Mouse (Mus musculus) kidney, embryonic 16.5 days (tissue): ENCODE data around the gene Gm1113. TPM values are rescaled to one million over a fixed set of nuclear protein-coding genes. Genes with fewer than 3 reads are reported as not detected.

ENCODE experiments used
- ATAC-seq: fragments of 200-750 bp; cut with Nextera tagmentation; 2 replicates; pipeline ENCODE4 v1.8.0; 2017; ENCODE audit warnings: moderate TSS enrichment; ENCODE audit not compliant: low FRiP score, low TSS enrichment
- H3K27ac ChIP-seq: fragments of 300-500 bp; sonication (generic); 2 replicates; pipeline ENCODE4 v1.5.1; 2014; ENCODE audit warnings: low read length
- H3K27me3 ChIP-seq: fragments of 300-500 bp; sonication (generic); 2 replicates; pipeline ENCODE4 v1.6.1; 2014; ENCODE audit warnings: low read length, control low read depth, mixed read lengths; ENCODE audit not compliant: insufficient read depth
- H3K36me3 ChIP-seq: fragments of 300-500 bp; sonication (generic); 2 replicates; pipeline ENCODE4 v1.6.1; 2014; ENCODE audit warnings: low read length, control low read depth, mixed read lengths; ENCODE audit not compliant: insufficient read depth
- H3K4me1 ChIP-seq: fragments of 300-500 bp; sonication (generic); 2 replicates; pipeline ENCODE4 v1.6.1; 2014; ENCODE audit warnings: low read length, control low read depth, mixed read lengths; ENCODE audit not compliant: insufficient read depth
- H3K4me2 ChIP-seq: fragments of 300-500 bp; sonication (generic); replicated peaks from 2 replicates; pipeline ENCODE4 v1.6.1; 2014; ENCODE audit warnings: low read depth, low read length
- H3K4me3 ChIP-seq: fragments of 300-500 bp; sonication (generic); 2 replicates; pipeline ENCODE4 v1.5.1; 2014; ENCODE audit warnings: mild to moderate bottlenecking, low read length
- H3K9ac ChIP-seq: fragments of 300-500 bp; sonication (generic); replicated peaks from 2 replicates; pipeline ENCODE4 v1.6.1; 2014; ENCODE audit warnings: low read length
- H3K9me3 ChIP-seq: fragments of 300-500 bp; sonication (generic); 2 replicates; pipeline ENCODE4 v1.6.1; 2016; ENCODE audit warnings: low read length, control low read depth
- WGBS: fragments of 180-500 bp; shearing (Covaris S2); extraction: QIAGEN DNeasy Blood & Tissue Kit; methylation state at CpG from one replicate; pipeline ENCODE4 v1.1.7; 2014; 5-methylcytosine and 5-hydroxymethylcytosine counted together
- polyA plus RNA-seq: library from polyadenylated mRNA; unstranded; fragments of >200 nt; fragmentation: Nextera tagmentation; extraction: Ambion mirVana; gene quantifications from 2 replicates; pipeline ENCODE4 v1.2.1, GENCODE M21; 2015

Gene Gm1113
- polyA plus RNA-seq, 1 experiment from 2014 or later = not detected

- Histone ChIP-seq H3K4me2 (no peak overlapping the region), H3K27ac (no peak overlapping the region), H3K9ac (no peak overlapping the region), H3K27me3 (no peaks in the 10 kb centered on the region), H3K9me3 (no peaks in the 10 kb centered on the region), H3K36me3 (no peaks in the 10 kb centered on the region), H3K4me1 (no peaks in the 10 kb centered on the region), H3K4me3 (no peak overlapping the region)
- ATAC-seq = no peak
- WGBS = 75% methylated on average over 12 of the region's 12 CpGs
Observed at GRCm38 (mm10) chr9:35545704-35546103, 27.6 kb upstream of the Gm1113 start.

DNA sequence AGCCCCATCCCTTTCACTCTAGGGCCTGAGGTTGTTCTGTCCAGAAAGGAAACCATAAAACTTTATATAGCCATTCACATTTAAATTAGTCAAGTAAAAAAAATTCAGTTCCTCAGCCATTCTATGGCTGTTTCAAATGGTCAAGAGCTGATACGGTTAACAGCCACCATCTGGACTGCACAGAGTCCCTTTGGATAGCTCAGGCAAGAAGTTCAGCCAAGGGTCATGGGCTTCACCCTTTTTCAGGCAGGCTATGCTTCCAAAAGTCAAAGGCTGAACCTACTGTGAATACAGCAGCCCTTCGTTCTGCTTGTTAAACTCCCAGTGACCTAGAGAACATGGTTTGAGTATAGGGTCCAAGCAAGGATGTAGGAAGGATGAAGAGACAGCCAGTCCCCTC, 26.6 kb upstream of the Gm1113 start:
- Histone ChIP-seq H3K9me3 (no peaks in the 10 kb centered on the region), H3K27me3 (no peaks in the 10 kb centered on the region)
- no peak for ATAC-seq

DNA sequence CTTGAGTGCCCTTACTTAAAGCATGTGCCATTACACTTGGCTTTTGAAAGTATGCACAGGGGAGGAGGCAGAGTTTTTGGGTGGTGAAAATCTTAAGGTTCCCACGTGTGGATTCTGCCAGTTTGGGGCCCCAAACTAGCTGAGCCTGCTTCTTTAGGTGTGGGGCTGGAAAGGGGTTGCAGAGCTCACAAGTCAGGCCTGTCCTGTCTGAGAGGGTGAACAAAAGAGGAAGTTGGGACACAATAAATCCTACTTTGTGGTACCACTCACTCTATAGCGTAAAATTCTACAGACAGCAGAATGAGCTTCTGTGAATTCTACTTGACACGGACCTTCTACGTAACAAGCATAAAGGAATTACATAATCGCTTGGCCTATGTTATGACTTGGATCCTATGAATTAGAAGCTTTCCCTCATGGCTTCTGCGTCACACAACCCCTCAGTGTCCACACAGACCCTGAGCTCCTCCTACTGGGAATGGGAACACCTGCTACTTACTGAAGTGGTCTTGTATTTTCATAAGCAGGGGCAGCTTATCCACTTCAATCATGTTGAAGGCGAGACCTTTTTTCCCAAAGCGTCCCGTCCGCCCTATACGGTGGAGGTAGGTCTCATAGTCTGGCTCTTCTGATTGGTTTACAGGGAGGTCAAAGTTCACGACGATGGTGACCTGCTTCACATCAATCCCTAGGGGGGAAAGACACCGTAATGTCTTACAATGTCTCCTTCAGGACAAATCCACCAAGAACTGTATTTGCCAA, 25.2 kb upstream of the Gm1113 start:
- Histone ChIP-seq H3K9me3 (no peaks in the 10 kb centered on the region), H3K36me3 (no peaks in the 10 kb centered on the region), H3K4me2 (no peak overlapping the region), H3K4me1 (peaks cover 12% of the 10 kb centered on the region; the same call in 1 of the 2 replicates), H3K27ac (no peak overlapping the region), H3K4me3 (no peak overlapping the region), H3K27me3 (no peaks in the 10 kb centered on the region), H3K9ac (no peak overlapping the region)
- ATAC-seq = no peak
- WGBS = 83% methylated on average over 14 of the region's 14 CpGs

More for the DNA sequence above, 26.6 kb upstream of the Gm1113 start:
- H3K9ac ChIP-seq = no peak overlapping the region
- H3K4me2 ChIP-seq = no peak overlapping the region
- no peaks in the 10 kb centered on the region for H3K4me1 ChIP-seq
- no peak overlapping the region for H3K4me3 ChIP-seq
- 40% methylated on average over 2 of the region's 2 CpGs for WGBS
- no peaks in the 10 kb centered on the region for H3K36me3 ChIP-seq
- H3K27ac ChIP-seq = no peak overlapping the region

- peaks cover 24% of the 10 kb centered on the region for H3K4me1 ChIP-seq
- no peak overlapping the region for H3K4me3 ChIP-seq
- H3K36me3 ChIP-seq = no peaks in the 10 kb centered on the region
- ATAC-seq = no peak
- no peak overlapping the region for H3K4me2 ChIP-seq
- H3K9ac ChIP-seq = no peak overlapping the region
- H3K27me3 ChIP-seq = no peaks in the 10 kb centered on the region
- H3K27ac ChIP-seq = no peak overlapping the region
- no peaks in the 10 kb centered on the region for H3K9me3 ChIP-seq
- WGBS = 68% methylated on average over 6 of the region's 6 CpGs
Observed at GRCm38 (mm10) chr9:35541941-35542340, 23.9 kb upstream of the Gm1113 start.

DNA sequence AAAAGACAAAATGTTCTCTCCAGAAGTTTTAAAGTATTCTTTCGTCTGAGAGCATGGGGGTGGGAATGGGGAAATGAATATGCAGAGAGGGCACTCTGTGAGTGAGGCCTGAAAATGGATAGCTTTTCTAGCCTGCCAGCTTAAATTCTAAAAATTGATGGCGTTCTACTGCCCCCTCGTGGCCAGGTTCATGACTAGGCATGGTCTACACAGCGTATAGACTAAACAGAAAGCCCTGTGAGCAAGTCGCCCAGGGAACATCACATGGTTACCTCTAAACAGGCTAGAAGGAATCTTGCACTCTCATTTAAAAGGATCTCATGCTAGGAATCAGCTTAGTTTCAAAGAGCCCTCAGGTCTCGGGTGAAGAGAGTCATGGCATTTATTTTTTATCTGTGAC, 23.4 kb upstream of the Gm1113 start:
- no peaks in the 10 kb centered on the region for H3K36me3 ChIP-seq
- WGBS = 7% methylated on average over 6 of the region's 6 CpGs
- ATAC-seq = peak; percentile 64
- H3K4me2 ChIP-seq = no peak overlapping the region
- H3K9ac ChIP-seq = no peak overlapping the region
- peaks cover 24% of the 10 kb centered on the region for H3K4me1 ChIP-seq
- no peaks in the 10 kb centered on the region for H3K9me3 ChIP-seq
- H3K4me3 ChIP-seq = no peak overlapping the region
- H3K27ac ChIP-seq = no peak overlapping the region
- no peaks in the 10 kb centered on the region for H3K27me3 ChIP-seq

GRCm38 (mm10) chr9:35541024-35541423, 23.0 kb upstream of the Gm1113 start:
- H3K27ac ChIP-seq = no peak overlapping the region
- H3K36me3 ChIP-seq = no peaks in the 10 kb centered on the region
- no peak overlapping the region for H3K4me3 ChIP-seq
- no peaks in the 10 kb centered on the region for H3K27me3 ChIP-seq
- no peak overlapping the region for H3K9ac ChIP-seq
- peaks cover 24% of the 10 kb centered on the region for H3K4me1 ChIP-seq
- ATAC-seq = no peak
- no peak overlapping the region for H3K4me2 ChIP-seq
- H3K9me3 ChIP-seq = no peaks in the 10 kb centered on the region
- WGBS = 81% methylated on average over 5 of the region's 5 CpGs

GRCm38 (mm10) chr9:35539001-35539750, 21.1 kb upstream of the Gm1113 start:
- H3K4me2 ChIP-seq = no peak overlapping the region
- no peaks in the 10 kb centered on the region for H3K27me3 ChIP-seq
- peak overlapping the region; percentile 20; the same call in 1 of the 2 replicates for H3K27ac ChIP-seq
- no peak overlapping the region for H3K4me3 ChIP-seq
- WGBS = 63% methylated on average over 13 of the region's 13 CpGs
- peaks cover 24% of the 10 kb centered on the region for H3K4me1 ChIP-seq
- H3K9me3 ChIP-seq = no peaks in the 10 kb centered on the region
- H3K36me3 ChIP-seq = no peaks in the 10 kb centered on the region
- no peak overlapping the region for H3K9ac ChIP-seq
- no peak for ATAC-seq

DNA sequence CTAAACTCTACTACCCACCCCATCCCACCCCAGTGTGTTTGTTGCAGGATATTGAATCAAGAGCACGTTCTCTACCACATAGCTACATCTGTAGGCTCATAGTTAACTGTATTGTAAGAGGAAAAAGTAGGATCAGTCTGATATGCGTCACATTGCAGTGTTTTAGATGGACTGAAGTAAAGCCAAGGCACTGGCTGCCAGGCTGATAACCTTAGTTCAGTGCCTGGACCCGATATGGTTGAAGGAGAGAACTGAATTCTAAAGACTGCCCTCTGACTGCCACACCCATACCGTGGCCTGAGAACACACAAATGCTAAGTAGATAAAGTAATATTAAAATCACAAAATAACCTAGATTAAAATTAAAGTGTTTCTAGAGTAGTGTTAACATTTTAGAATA, 17.8 kb upstream of the Gm1113 start:
- Histone ChIP-seq H3K36me3 (no peaks in the 10 kb centered on the region), H3K4me2 (no peak overlapping the region), H3K4me3 (no peak overlapping the region), H3K9me3 (no peaks in the 10 kb centered on the region), H3K9ac (no peak overlapping the region), H3K27ac (no peak overlapping the region), H3K27me3 (no peaks in the 10 kb centered on the region), H3K4me1 (peaks cover 24% of the 10 kb centered on the region)
- no peak for ATAC-seq
- 85% methylated on average over 4 of the region's 4 CpGs for WGBS

- WGBS = 4% methylated on average over 2 of the region's 2 CpGs
- no peaks in the 10 kb centered on the region for H3K9me3 ChIP-seq
- no peaks in the 10 kb centered on the region for H3K27me3 ChIP-seq
- no peak overlapping the region for H3K27ac ChIP-seq
- H3K4me1 ChIP-seq = peaks cover 24% of the 10 kb centered on the region
- H3K4me2 ChIP-seq = no peak overlapping the region
- no peaks in the 10 kb centered on the region for H3K36me3 ChIP-seq
- H3K4me3 ChIP-seq = no peak overlapping the region
- no peak overlapping the region for H3K9ac ChIP-seq
- ATAC-seq = peak; percentile 77
Observed at GRCm38 (mm10) chr9:35535110-35535509, 17.0 kb upstream of the Gm1113 start.

DNA sequence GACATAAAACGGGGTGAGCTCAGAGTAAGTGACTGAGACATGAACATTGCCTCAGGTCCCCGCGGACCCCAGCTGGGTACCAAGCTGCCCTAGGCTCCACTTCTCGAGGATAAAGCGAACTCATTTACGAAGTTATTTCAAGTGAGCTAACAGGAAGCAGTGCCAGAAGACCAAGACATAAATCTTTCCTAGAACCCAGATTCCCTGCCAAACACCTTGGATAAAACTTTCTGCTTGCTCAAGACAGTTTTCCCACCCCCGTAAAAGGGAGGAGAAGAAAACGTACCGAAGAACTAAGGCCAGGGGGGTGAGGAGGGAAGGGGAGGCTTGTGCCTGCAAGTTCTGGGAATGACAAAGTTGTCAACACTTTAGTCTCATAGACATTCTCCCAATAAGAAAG, 15.2 kb upstream of the Gm1113 start:
- 33% methylated on average over 9 of the region's 9 CpGs for WGBS
- H3K4me1 ChIP-seq = peaks cover 12% of the 10 kb centered on the region
- ATAC-seq = no peak
- no peak overlapping the region for H3K9ac ChIP-seq
- no peak overlapping the region for H3K27ac ChIP-seq
- H3K27me3 ChIP-seq = no peaks in the 10 kb centered on the region
- no peaks in the 10 kb centered on the region for H3K36me3 ChIP-seq
- H3K4me2 ChIP-seq = no peak overlapping the region
- no peaks in the 10 kb centered on the region for H3K9me3 ChIP-seq
- no peak overlapping the region for H3K4me3 ChIP-seq
